Mouse (Mus musculus) heart, postnatal 14 days (tissue): ENCODE measurements around the gene Hivep3. TPM values are rescaled to one million over a fixed set of nuclear protein-coding genes. Genes with fewer than 3 reads are reported as not detected.

Experiments
- DNase-seq, 2 experiments: peaks; one replicate each; pipeline ENCODE4 v3.0.0; 2021 to 2022
- intact Hi-C: fragments of 180-260 bp; cut with DNase I; formaldehyde crosslinking; loops from one replicate; pipeline ENCODE4 v1.15.1; 2025
- total RNA-seq, 2 experiments: library from RNA; stranded (reverse); gene quantifications; 2 replicates each; pipeline ENCODE4 v1.2.3; 2021

The Hivep3 gene
- total RNA-seq, 2 experiments from 2014 or later: 5.7 to 6.3 TPM

DNA sequence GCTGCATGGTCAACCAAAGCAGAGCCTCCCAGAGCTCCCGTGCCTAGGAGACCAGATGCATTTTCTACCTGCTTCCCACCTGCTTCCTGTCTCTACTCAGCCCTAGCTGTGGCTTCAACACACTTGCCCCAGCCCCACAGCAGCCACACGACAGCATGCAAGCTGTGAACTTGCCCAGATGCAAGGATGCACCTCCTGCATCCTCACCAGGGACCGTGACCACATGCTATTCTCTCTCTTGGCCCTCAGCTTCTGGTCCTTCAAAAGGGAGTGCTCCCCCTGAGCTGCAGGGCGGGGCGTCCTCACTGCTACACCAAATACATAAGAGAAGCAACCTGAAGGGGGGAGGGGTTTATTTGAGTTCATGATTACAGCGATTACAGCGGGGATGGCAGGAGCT lies 303.4 kb downstream of the Hivep3 start:
- intact Hi-C loops: no loop called here
- DNase-seq: no peak

DNA sequence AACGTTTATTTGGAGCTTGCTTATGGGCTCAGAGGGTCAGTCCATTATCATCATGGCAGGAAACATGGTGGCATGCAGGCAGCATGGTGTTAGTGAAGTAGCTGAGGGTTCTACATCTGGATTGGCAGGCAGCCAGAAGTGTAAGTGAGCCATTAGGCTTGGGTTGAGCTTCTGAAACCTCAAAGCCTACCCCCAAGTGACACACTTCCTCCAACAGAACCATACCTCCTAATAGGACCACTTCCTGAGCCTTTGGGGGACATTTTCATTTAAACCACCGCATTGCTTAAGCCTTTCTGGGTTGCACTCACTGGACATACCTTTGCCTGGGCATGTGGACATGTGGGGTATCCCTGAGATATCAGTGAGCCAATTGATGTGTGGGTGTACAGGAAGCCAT lies 307.9 kb downstream of the Hivep3 start:
- intact Hi-C loops: no loop called here
- no peak for DNase-seq

DNA sequence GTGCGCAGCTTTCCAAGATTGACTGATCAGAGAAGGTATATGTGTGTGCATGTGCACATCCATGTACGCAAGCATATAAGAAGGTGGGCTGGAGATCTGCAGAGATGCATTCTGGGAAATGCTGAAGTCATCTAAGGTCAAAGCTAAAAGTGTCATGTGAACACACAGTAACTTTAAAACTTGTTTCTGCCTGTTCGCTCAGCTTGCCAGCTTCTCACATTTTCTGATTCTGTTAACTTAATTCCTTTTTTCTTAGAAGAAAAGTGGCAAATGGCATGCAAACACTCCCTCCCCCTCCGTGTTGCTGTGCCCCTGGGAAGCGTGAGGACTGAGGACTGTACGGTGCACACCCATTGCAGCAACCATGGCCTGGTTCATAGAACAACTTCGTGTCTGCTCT lies 308.9 kb downstream of the Hivep3 start:
- no peak for DNase-seq
- intact Hi-C loops: no loop called here

DNA sequence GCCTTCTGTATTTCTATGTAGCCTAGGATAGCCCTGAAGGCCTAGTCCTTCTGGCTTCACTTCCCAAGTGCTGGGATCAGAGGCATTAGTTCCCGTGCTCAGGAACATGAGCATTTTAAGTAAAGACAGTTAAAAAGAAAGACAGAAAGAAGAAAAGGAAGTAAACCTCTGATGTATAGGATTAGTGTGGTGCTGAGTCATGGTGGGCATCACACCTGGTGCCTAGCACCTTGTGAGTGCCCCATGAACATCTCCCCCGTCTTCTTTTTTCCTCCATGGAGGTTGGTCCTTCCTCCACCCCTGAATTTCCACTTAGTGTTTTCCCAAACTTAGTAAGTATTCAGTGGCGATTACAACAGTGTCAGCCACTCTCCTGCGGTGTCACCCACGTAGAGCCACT lies 311.0 kb downstream of the Hivep3 start:
- intact Hi-C loops: no loop called here
- no peak for DNase-seq

DNA sequence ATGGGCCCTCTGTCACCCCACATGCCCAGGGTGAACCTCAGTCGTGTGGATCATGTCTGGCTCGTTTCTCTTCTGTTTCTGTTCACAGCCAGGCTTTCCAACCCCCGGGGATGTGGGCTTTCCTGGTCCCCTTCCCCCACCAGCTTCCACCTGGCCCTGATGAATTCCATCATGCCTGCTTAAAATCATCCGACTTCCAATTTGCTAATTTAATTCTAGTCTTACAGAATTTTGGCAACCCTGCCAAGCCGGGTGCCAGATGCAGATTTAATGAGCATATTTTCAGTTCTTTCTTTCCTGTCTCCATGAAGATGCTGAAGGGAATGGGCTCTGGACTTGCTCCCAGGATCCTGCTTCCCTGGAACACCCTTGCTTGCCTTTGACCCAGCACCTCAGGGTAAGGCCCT lies 311.6 kb downstream of the Hivep3 start:
- intact Hi-C loops: no loop called here
- DNase-seq: no peak

DNA sequence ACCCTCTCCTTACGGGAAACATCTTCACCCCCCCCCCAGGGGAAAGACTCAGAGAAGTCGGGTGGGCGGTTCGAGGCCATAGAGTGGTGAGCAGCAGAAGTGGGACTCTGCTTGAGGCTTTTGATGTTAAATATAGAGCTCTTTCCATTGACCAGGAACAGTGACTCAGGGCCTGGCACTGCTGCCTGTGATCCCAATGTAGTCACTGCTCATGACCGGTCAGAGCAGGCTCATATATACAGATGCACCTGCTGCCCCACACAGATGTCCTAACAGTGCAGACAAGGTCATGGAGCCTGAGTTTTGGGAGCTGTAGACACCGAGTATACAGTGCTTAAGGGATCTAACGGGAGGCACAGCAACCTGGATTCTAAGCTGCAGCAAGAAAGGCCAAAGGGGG lies 312.3 kb downstream of the Hivep3 start:
- intact Hi-C loops: no loop called here
- DNase-seq: no peak

DNA sequence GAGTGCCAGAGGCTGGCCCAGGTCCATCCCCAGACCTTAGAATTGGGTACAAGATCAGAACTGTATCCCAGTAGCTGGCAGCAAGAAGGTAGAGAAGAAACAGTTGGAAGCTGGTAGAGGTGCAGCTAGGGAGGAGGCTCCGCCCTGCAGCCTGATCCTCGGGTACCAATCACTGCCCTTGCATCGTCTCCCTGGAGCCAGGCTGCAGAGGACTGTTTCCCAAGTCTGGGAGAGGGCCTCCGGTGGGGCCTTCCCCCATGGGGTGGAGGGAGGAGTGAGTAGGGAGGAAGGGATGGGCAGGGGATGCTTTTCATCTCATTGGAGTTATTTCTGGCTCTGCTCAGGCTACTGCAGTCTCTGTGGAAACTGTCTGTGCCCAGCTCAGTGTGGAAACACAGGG lies 313.5 kb downstream of the Hivep3 start:
- intact Hi-C loops: no loop called here
- DNase-seq: no peak

DNA sequence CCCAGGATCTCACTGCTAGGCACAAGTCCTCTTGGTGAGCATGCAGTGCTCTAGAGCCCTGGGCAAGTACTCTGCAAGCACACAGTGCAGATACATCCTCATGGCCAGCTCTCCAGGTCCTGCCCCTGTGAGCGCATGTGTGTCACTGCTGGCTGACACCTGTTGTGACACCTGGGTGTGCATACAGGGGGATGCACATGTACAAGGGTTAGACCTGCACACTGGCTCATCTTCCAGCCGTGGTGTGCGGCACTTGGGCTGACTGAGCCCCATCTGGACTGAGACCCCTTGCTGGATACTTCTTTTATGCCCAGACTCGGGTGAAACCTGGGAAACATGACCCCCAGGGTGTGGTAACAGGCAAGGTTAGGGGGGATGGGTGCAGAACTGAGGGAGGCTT lies 314.7 kb downstream of the Hivep3 start:
- DNase-seq: no peak
- intact Hi-C loops: no loop called here

DNA sequence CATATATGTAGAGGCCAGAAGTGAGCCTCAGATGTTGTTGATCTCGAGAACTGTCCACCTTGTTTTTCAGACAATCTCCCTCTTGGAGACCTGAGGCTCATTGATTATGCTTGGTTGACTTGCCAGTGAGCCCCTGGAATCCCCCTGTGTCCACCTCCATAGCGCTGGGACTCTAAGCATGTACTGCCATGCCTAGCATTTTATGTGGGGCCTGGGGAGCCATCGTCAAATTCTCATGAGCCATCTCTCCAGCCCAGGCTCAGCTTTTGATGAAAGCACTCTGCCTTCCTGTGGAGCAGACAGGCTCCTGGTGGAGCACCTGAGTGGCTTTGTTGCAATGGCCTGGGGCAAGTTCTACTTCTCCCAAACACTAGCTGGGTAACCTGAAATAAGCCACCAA lies 316.3 kb downstream of the Hivep3 start:
- DNase-seq: no peak
- intact Hi-C loops: no loop called here

DNA sequence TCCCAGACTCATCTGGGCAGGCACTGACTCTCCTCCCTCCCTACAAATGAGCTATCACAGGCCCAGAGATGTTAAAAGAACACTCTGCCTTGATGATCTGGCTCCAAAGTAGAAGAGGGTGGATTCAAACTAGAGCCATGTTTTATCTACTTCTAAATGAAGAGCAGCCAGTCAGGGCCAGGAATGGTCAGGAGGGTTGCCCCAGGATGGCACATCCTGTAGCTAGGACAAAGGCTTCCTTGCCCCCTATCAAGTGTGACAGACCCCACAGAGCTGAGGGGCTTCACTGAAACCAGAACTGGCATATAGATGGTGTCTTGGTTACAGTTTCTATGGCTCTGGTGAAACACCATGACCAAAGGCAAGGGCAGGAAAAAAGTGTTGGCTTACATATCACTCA lies 318.9 kb downstream of the Hivep3 start:
- DNase-seq: no peak
- intact Hi-C loops: no loop called here

DNA sequence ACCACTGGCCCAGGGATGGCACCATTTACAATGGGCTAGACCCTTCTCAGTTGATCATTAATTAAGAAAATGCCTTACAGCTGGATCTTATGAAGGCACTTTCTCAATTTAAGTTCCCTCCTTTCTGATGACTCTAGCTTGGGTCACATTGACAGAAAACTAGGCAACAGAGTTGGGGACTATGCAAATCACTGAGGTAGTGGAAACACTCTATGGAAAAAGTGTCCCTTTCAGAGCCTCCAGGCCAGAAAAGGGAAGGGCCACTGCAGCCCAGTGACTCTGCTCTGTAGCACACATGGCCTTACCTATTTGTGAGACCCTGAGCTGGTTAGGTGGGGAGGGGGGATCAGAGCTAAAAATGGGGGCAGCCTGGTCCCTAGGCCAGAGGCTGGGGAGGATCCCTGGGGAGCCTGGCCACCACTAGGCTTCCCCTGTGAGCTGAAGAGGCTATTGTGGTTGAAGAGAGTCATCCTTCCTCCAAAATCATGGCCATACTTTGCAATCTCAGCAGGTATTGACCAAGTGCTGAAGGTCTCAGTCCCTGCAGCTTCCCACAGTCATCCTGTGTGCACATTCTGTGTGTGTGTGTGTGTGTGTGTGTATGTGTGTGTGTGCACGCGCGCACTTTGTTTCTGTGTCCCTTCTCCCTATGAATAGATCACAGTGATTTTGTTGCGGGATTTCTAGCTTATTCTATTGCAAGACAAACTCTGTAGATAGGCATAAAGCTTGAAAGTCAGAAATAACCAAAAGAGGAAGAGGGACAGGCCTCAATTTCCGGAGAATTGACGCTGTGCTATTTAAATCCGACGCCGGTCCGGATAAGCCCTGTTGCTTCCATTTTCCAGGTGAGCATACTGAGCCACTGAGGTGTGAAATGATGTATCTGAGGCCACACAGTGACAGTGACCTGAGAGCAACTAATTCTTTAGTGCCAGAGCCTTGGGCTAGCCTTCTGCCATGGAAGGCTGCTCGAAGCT lies 319.7 kb downstream of the Hivep3 start:
- intact Hi-C loops: no loop called here
- no peak for DNase-seq

DNA sequence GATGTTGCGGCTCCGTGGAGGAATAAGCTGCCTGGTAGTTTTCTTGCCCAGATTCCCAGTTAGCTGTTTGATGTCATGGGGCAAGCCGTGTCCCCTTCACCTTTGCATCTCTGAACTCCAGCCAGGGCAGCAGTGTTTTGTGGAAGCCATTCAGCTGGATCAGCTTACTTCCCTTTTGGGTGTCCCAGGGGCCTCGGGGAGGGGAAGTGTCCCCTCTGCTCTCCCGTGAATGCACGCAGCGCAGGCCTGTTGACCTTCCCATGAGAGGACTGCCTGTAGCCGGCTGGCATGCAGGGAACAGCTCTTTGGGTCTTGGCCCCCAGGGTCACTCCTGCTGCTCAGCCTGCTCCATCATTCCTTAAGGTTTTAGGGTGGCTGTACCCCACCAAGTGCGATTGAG lies 320.6 kb downstream of the Hivep3 start:
- no peak for DNase-seq
- intact Hi-C loops: no loop called here

DNA sequence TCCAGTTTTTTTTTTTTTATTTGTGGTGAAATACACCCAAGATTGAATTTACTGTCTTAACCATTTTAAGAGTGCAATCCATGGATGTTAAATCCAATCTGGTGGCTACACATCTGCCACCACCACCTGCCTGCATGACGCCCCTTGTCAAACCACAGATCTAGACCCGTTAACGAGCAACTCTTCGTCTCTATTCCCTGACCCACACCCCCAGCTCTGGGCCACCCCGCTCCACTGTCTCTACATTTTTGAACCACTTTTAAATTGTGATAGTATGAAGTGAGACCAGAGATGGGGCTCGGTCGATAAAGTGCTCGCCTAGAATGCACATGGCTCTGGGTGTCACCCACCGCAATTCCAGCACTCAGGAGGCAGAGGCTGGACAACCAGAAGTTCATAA lies 322.9 kb downstream of the Hivep3 start:
- intact Hi-C loops: no loop called here
- no peak for DNase-seq

DNA sequence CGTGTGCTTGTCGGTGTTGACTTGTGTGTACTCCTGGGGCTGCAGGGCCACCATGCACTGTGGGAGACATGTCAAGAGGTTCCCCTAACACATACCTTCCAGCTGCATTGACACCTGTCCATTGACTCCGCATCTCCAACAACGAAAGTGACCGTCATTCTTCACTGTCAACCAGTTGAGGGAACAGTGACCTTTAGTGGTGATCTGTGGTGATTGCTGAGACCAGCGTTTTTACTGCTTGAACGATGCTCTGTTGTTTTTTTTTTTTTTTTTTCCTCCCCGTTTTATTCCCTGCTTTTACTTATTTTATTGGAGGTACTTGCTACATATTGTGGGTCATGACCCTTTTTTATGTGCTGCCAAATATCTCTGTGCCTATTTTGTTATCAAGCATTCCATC lies 323.9 kb downstream of the Hivep3 start:
- no peak for DNase-seq
- intact Hi-C loops: no loop called here

DNA sequence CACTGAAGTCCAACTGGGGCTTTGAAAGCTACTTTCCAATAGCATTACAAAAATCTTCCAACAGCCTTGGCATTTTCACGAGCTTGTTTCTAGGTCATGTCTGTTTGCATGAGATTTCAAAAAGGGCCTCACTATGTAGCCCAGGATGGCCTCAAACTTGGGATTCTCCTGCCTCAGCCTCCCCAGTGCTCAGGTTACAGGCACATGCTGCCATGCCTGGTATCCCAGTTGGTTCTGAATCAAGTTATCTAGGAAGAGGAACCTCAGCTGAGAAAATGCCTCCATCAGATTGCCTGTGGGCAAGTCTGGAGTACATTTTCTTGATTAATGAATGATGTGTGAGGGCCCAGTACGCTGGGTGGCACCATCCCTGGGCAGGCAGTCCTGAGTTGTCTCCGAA lies 324.6 kb downstream of the Hivep3 start:
- no peak for DNase-seq
- intact Hi-C loops: no loop called here

DNA sequence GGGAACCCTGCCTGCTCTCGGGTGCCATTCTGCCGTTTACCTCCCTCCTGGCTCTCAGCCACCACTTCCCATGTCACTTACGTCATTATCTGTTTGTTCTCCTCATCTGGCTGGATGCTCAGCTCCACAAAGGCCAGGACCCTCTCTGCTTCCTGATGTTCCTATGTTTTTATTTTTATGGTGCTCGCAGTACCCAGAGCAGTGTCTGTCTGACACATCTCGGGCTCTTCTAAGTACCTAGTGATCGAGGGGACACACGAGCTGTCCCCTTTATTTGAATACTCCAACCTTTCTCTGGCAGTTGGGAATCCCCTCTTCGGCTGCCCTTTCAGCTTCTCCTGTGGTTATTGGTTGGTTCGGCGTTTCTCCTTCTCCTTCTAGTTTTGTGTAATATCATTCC lies 325.2 kb downstream of the Hivep3 start:
- no peak for DNase-seq
- intact Hi-C loops: no loop called here

DNA sequence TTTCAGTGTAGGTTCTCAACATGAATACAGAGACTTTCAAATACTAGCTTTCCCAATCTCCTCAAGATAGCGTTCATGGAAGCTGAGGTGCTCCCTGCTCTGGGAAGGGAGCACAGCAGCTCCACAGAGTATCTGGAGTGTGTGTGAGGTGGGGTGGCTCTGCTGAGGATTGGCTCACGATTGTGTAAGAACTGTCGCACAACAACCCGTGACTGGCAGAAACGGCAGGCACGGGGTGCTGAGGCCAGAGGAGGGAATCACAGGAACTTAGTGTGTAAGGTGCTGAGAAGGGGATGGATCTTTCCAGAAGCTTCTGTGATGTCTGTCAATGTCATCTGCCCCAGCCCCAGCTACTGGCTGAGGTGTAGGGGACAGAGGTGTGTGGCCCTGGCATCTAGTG lies 328.1 kb downstream of the Hivep3 start:
- intact Hi-C loops: no loop called here
- DNase-seq: no peak

DNA sequence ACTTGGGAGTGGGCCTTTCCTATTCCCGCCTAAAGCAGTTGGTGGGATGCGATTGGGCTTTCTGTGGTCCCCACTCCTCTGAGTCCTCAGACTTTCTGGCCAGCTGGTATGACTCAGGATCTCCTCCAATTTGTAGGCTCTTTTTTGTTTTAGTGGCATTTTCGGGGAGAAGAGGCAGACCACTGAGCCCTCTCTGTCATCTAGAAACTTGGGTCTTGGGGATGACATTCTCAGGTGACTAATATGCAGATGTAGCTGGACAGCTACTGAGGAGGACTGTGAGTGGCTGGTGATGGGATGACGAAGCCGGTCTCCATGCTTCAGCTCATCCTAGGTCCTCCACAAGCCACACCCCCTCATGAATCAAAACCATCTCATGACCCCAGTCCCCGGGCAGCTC lies 328.6 kb downstream of the Hivep3 start:
- intact Hi-C loops: no loop called here
- DNase-seq: no peak

DNA sequence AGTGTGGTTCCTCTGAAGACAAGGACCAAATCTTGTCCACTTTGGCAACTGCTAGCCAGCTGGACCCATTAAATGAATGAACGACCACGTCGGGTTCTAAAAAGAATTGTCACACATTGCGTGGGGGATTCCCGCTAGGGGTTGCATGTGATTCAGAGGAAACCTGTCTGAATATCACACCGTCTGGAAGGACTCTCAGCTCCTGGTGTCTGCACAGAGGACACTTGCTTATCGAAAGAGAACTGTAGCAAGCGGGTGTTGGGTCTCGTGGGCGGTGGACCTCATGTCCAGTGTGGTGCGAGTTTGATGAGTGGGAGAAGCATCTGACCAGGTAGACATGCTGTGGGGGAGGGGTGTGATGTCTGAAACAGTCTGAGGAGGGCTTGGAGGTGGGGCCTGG lies 329.2 kb downstream of the Hivep3 start:
- intact Hi-C loops: no loop called here

DNA sequence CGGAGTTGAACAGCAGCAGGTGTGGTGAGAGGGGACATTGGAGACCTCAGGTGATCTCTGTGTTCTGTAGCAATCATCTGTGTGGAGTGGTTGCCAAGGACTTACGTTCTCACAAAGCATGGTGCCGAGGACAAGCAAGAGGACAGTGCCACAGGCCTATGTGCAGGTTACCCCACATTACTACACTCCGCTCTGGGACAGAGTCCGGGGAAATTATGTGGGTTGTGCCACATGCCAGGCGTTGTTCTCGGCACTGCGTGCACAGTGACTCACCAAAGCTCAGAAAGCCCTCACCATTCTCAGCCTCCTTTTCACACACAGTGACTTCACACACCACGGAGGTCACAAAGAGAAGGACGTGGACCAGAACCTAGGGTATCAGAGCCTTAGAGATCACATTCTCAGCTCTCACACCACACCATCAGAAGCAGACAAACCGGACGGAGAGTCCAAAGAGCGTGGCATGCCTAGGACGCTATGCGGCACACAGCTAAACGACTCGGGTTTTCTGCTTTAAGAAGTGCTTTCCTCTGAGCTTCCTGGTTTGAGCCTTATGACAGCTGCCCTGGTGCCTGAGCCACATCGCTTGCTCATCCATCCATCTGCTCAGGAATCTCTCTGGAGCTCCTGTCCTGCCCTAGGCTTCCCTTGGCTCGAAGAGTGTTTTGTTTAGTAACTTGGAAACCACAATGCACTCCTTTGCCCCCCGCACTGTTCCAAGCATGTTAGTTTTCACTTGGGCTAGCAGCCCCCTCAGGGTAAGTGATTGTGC lies 330.0 kb downstream of the Hivep3 start:
- intact Hi-C loops: no loop called here
- DNase-seq: no peak

More for the DNA sequence above, 329.2 kb downstream of the Hivep3 start:
- no peak for DNase-seq

DNA sequence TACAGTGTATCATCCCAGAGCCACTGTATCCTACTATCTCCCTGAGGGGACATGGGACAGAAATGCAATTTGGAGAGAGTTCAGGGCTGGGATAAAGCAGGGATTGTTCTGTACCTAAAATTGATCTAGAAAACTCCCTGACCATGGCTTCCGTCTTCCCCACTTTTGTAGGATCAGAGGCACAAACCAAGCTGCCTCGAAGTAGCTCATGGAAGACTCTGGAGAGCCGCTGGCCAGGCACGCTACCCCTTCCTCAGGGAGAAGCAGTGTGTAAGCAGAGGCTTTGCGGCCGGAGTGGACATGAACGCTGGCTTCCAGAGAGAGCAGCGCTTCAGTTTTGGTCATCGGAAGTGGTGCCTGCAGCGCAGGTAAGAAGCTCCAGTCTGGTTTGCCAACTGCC lies 331.1 kb downstream of the Hivep3 start, which contains the start of gene AL607142.1:
Gene AL607142.1, plus strand, starts transcription at position 301 of the 400 bp plus-strand sequence.
- intact Hi-C loops: no loop called here
- no peak for DNase-seq
